Mouse (Mus musculus) CH12.LX (cell line): Measurements from ENCODE around the gene Cap2.

Source experiments
- CHD2 ChIP-seq: IDR thresholded peaks from 2 replicates; pipeline ENCODE4 v1.6.1; 2011; ENCODE audit warnings: low read length, improper control_type of control experiment
- CTCF ChIP-seq, 2 experiments: IDR thresholded peaks in 1 of 2; conservative IDR thresholded peaks in 1 of 2; 2 replicates each; pipeline ENCODE4 v1.5.1; 2011 to 2012; ENCODE audit warnings: low read depth in 2 of 2, low read length in 2 of 2, improper control_type of control experiment in 1 of 2, inconsistent platforms in 1 of 2, mild to moderate bottlenecking in 1 of 2, moderate library complexity in 1 of 2
- E2F4 ChIP-seq: IDR thresholded peaks from 2 replicates; pipeline ENCODE4 v1.6.1; 2011; ENCODE audit warnings: low read depth, low read length, improper control_type of control experiment; ENCODE audit not compliant: insufficient replicate concordance
- HCFC1 ChIP-seq: IDR thresholded peaks from 2 replicates; pipeline ENCODE4 v1.6.1; 2012; ENCODE audit warnings: low read depth, mild to moderate bottlenecking, inconsistent platforms, low read length, improper control_type of control experiment
- JUND ChIP-seq: conservative IDR thresholded peaks from 2 replicates; pipeline ENCODE4 v1.6.1; 2011; ENCODE audit warnings: low read depth, low read length, improper control_type of control experiment
- MAZ ChIP-seq: IDR thresholded peaks from 2 replicates; pipeline ENCODE4 v1.6.1; 2012; ENCODE audit warnings: low read depth, mild to moderate bottlenecking, inconsistent platforms, low read length, improper control_type of control experiment, moderate library complexity
- POLR2A ChIP-seq: IDR thresholded peaks from 2 replicates; pipeline ENCODE4 v1.6.1; 2011; ENCODE audit warnings: low read depth, mild to moderate bottlenecking, improper control_type of control experiment, low read length
- RCOR1 ChIP-seq: conservative IDR thresholded peaks from 2 replicates; pipeline ENCODE4 v1.6.1; 2012; ENCODE audit warnings: low read depth, mild to moderate bottlenecking, inconsistent platforms, low read length, improper control_type of control experiment
- TCF12 ChIP-seq: IDR thresholded peaks from 2 replicates; pipeline ENCODE4 v1.6.1; 2014; ENCODE audit warnings: low read depth, mild to moderate bottlenecking, inconsistent platforms, low read length, improper control_type of control experiment
- ZNF384 ChIP-seq: IDR thresholded peaks from 2 replicates; pipeline ENCODE4 v1.6.1; 2012; ENCODE audit warnings: low read depth, low read length, improper control_type of control experiment, inconsistent platforms

DNA sequence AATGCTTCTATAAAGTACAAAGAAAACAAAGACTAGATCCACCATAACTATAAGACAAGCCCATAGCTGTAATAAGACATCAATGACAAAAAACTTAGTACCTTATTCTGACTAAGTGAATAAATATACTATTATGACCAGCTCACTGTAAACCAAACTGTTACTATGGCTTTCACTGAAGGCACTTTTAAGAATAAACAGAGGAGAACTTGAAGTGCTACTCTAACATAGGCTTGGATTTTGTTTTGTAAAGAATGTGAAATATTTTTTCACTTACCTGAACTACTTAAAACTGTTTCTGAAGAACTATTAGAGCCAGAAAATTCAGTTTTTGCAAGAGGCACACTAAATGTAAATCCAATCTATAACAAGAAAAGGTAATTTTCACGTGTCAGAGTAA, 197.7 kb downstream of the Cap2 start:
- TF ChIP-seq HCFC1 (no peak), JUND (no peak), CHD2 (no peak), RCOR1 (no peak), CTCF (conservative IDR thresholded peaks at IDR 0.05 in 1 of 2, IDR thresholded peaks at IDR 0.05 in 1 of 2; ENCODE audit: low read depth in 2 of 2, low read length in 2 of 2) (no peak), ZNF384 (no peak), POLR2A (no peak), E2F4 (no peak), MAZ (no peak), TCF12 (no peak)
